Mouse (Mus musculus) spleen, postnatal 4 days (tissue): ENCODE measurements around the gene Itgal.
A peak's percentile ranks its signal among the peaks of the same experiment; 100 is the strongest.

Experiments
- DNase-seq, 2 experiments: peaks; one replicate each; pipeline ENCODE4 v3.0.0; 2022; ENCODE audit warnings: low spot score in 2 of 2

Gene Itgal

DNA sequence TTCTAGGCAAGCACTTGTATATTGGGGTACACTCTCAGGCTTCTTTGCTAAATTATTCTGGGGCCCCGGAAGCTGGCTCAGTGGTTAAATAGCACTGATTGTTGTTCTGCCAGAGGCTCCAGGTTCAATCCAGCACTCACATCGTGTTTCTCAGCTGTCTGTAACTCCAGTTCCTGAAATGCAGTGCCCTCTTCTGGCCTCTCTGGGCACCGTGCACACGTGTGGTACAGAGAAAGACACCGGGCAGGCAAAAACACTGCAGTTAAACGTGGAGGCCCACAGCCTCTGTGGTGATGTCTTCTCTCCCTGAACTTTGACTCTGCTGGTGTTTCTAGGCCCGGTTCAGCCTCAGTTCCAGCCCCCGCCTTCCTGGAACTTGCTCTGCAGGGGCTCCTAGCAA lies 17.7 kb upstream of the Itgal start:
- DNase-seq: peak; percentile 64 to 76

DNA sequence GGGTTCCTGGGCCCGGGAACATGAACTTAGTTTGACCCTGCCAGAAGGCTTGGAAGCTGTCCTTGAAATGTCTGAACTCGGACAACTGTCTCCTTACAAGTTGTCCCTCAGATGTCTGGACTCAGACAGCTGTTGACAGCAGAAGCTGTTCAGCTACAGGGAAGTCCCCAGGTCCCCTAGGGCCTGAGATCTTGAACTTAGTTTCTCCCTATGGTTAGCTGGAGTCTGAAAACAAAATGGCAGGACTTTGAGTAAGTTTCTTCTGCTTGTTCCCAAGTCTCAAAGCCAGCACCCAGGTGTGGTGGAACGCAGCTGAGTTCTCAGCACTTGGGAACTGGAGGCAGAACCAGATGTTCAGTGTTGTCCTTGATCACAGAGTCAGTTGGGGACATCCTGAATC lies 16.0 kb upstream of the Itgal start:
- DNase-seq: no peak

- no peak for DNase-seq
Measured at GRCm38 (mm10) chr7:127281114-127281513, 14.9 kb upstream of the Itgal start.

DNA sequence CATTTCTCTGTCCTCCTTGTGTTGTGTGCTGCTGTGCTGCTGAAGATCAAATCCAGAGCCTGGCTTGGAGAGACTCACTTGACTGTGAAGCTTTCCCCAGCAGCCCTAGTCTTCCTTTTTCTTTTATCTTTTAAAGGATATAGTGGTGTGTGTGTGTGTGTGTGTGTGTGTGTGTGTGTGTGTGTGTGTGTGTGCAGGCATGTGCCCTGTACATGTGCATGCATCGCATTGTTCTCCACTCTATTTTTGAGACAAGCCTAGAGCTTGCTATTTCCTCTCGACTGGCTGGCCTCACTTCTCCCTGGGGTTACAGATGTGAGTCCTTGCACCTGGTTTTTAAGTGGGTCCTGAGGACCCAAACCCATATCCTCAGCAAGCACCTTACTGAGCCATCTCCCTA lies 13.9 kb upstream of the Itgal start:
- no peak for DNase-seq

DNA sequence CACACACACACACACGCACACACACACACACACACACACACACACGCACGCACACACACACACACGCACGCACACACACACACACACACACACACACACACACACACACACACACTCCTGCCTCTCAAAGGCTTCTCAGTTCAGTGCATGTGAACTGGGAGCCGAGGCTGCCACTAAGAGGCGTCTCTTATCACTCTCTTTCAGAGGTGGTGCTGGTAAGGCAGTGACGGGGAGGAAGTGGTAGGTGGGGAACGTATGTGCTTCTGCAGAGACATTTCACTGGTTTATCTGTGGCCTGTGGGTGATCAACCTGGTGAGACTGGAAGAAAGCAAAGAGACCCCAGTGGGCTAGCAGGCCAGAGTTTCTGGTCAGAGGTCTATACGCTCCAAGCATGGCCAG lies 10.9 kb upstream of the Itgal start:
- no peak for DNase-seq

GRCm38 (mm10) chr7:127287940-127288339 lies 8.1 kb upstream of the Itgal start:
- DNase-seq: no peak

DNA sequence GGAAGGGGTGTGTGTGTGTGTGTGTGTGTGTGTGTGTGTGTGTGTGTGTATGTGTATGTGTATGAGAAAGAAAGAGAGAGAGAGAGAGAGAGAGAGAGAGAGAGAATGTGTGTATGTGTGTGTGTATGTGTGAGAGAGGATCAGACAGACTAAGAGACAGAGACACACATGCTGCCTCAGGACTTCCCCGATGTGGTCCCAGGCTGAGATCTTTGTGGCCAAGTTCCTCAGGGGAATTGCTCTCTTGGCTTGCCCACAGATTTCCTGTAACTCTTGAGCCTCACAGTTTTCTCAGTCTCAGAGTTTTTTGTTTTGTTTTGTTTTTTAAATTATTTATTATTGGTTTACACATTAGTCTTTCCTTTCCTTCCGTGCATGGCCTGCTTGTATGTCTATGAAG lies 6.8 kb upstream of the Itgal start:
- DNase-seq: no peak

DNA sequence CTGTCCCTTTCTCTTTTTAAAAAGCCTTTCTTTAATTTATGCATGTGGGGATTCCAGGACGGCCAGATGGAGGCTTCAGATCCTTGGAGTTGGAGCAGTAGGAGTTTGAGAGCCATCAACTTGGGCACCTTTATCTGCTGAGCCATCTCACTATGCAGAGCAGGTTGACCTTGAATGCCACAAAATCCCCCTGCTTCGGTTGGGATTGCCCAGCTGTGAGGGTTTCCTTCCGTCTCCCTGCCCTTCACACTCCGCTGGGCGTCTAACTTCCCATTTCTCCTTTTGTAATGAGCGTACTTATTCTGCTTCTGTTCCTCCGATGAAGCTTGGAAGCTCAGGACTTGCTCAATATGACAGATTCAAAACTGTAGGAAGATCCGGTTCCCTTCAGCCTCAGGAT lies 5.9 kb upstream of the Itgal start:
- DNase-seq: no peak

GRCm38 (mm10) chr7:127296786-127297555 lies 911 bp downstream of the Itgal start:
- no peak for DNase-seq

- no peak for DNase-seq
Measured at GRCm38 (mm10) chr7:127297586-127298193, 1.6 kb downstream of the Itgal start.

- no peak for DNase-seq
Measured at GRCm38 (mm10) chr7:127308431-127308830, 12.4 kb downstream of the Itgal start.

DNA sequence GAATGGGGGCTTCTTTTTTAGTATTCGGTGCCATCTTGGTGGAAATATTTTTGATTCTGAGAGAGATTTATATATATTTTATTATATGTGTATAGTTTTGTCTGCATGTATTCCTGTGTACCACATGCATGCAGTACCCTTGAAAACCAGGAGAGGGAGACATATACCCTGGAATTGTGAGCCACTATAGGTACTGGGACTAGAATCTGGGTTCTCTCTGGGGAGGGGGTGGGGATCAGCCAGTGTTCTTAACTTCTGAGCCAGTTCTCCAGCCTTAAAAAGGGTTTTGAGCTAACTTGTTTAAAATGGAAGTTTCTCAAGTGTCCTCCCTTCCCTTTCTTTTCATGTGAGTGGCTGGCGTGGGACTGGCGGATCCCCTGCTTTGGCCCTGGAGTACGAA lies 12.8 kb downstream of the Itgal start:
- peak in 1 of 2 experiments; percentile 45 for DNase-seq

- peak in 1 of 2 experiments; percentile 49 for DNase-seq
Measured at GRCm38 (mm10) chr7:127309951-127310350, 13.9 kb downstream of the Itgal start.

GRCm38 (mm10) chr7:127313912-127314311 lies 17.9 kb downstream of the Itgal start:
- DNase-seq: no peak

GRCm38 (mm10) chr7:127321106-127321505 lies 25.0 kb downstream of the Itgal start:
- no peak for DNase-seq

- DNase-seq: peak in 1 of 2 experiments; percentile 54
Measured at GRCm38 (mm10) chr7:127322085-127322484, 26.0 kb downstream of the Itgal start.

DNA sequence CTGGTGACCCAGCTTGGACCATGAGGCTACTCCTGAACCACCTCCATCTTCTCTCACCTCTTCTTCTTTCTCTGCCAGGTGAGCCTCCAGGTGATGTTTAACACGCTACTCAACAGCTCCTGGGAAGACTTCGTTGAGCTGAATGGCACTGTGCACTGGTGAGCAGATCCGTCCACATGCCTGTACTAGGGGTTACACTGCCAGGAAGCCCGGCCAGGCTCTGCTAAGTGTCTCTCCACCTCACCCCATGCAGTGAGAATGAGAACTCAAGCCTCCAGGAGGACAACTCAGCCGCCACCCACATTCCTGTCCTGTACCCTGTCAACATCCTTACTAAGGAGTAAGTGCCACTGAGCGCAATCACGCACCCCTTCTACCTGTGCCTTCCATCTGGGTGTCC lies 28.9 kb downstream of the Itgal start:
- DNase-seq: peak in 1 of 2 experiments; percentile 54

GRCm38 (mm10) chr7:127325550-127325949 lies 29.5 kb downstream of the Itgal start:
- DNase-seq: peak in 1 of 2 experiments; percentile 52

DNA sequence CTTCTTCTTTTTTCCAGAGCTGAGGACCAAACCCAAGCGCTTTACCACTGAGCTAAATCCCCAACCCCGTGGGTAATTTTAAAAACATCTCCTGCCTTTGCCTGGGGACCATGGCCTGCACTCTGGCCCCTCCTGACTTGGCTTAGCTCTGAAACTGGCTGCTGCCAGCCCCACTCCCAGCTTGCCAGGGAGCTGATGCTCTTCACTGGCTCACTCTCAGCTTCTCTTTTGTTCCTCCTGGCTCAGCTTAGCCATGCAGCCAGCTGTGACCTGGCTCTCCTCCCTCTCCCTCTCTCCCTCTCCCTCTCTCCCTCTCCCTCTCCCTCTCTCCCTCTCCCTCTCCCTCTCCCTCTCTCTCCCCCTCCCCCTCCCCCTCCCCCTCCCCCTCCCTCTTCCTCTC lies 30.6 kb downstream of the Itgal start:
- DNase-seq: no peak

GRCm38 (mm10) chr7:127333240-127333639 lies 37.2 kb downstream of the Itgal start:
- DNase-seq: no peak

GRCm38 (mm10) chr7:127335604-127336003 lies 39.5 kb downstream of the Itgal start:
- DNase-seq: no peak

GRCm38 (mm10) chr7:127337636-127338035 lies 41.6 kb downstream of the Itgal start:
- DNase-seq: no peak

GRCm38 (mm10) chr7:127341356-127341755 lies 45.3 kb downstream of the Itgal start:
- no peak for DNase-seq
